Mouse (Mus musculus) v-Abl transformed pro-B cells (cell line): ENCODE data around the gene Rpl12.

Experiments
- in situ Hi-C, 2 experiments: fragments of 400-800 bp; cut with MboI; formaldehyde crosslinking; loops; one replicate each; pipeline ENCODE4 v1.15.1; 2025; ENCODE audit not compliant: unreplicated experiment in 2 of 2

Rpl12 gene

GRCm38 (mm10) chr2:32931730-32932129 lies 29.6 kb upstream of the Rpl12 start:
- in situ Hi-C loops, result no loop called here

GRCm38 (mm10) chr2:32938741-32939140 lies 22.6 kb upstream of the Rpl12 start:
- in situ Hi-C loops, result loop anchor here (5.0 kb wide), 4 partner anchors 79 to 414 kb away; partner anchors contain the start of gene Garnl3 (in 2 of the 2)

GRCm38 (mm10) chr2:32939418-32939817 lies 21.9 kb upstream of the Rpl12 start:
- in situ Hi-C loops, result loop anchor here (5.0 kb wide), 4 partner anchors 78 to 413 kb away; partner anchors contain the start of gene Garnl3 (in 2 of the 2)

- in situ Hi-C loops, result loop anchor here in 1 of 2 experiments (10.0 kb wide), 1 partner anchor 614 kb away; no protein-coding TSS in a partner anchor
Observed at GRCm38 (mm10) chr2:32940483-32940882, 20.9 kb upstream of the Rpl12 start.

GRCm38 (mm10) chr2:32947454-32947853 lies 13.9 kb upstream of the Rpl12 start:
- in situ Hi-C loops, result loop anchor here in 1 of 2 experiments (10.0 kb wide), 1 partner anchor 607 kb away; no protein-coding TSS in a partner anchor

GRCm38 (mm10) chr2:32954581-32954980 lies 6.8 kb upstream of the Rpl12 start:
- in situ Hi-C loops, result no loop called here

- in situ Hi-C loops, result loop anchor here in 1 of 2 experiments (5.0 kb wide), 1 partner anchor 35 kb away; no protein-coding TSS in a partner anchor
Observed at GRCm38 (mm10) chr2:32957344-32957743, 4.0 kb upstream of the Rpl12 start.

- in situ Hi-C loops, result no loop called here
Observed at GRCm38 (mm10) chr2:32960273-32960672, 1.1 kb upstream of the Rpl12 start.

- in situ Hi-C loops, result no loop called here
Observed at GRCm38 (mm10) chr2:32962062-32962874, 909 bp downstream of the Rpl12 start.

- in situ Hi-C loops, result no loop called here
Observed at GRCm38 (mm10) chr2:32962875-32963220, 1.5 kb downstream of the Rpl12 start.

GRCm38 (mm10) chr2:32963544-32963943 lies 2.2 kb downstream of the Rpl12 start:
- in situ Hi-C loops, result no loop called here

GRCm38 (mm10) chr2:32963981-32964380 lies 2.6 kb downstream of the Rpl12 start:
- in situ Hi-C loops, result no loop called here

- in situ Hi-C loops, result no loop called here
Observed at GRCm38 (mm10) chr2:32964659-32965457, 3.5 kb downstream of the Rpl12 start.

GRCm38 (mm10) chr2:32965511-32966183 lies 4.3 kb downstream of the Rpl12 start:
- in situ Hi-C loops, result no loop called here

- in situ Hi-C loops, result no loop called here
Observed at GRCm38 (mm10) chr2:32966184-32966688, 4.9 kb downstream of the Rpl12 start.

GRCm38 (mm10) chr2:32966689-32967631 lies 5.6 kb downstream of the Rpl12 start:
- in situ Hi-C loops, result no loop called here

GRCm38 (mm10) chr2:32968024-32968614 lies 6.8 kb downstream of the Rpl12 start:
- in situ Hi-C loops, result no loop called here

GRCm38 (mm10) chr2:32969326-32969725 lies 8.0 kb downstream of the Rpl12 start:
- in situ Hi-C loops, result no loop called here

- in situ Hi-C loops, result no loop called here
Observed at GRCm38 (mm10) chr2:32971235-32971634, 9.9 kb downstream of the Rpl12 start.
